Mouse (Mus musculus): ENCODE data around the gene Tssc4.

Tssc4 gene

GRCm38 (mm10) chr7:143044826-143045206 lies 24.2 kb upstream of the Tssc4 start:
- DNase-seq (ENCODE audit: low spot score), result no peak

GRCm38 (mm10) chr7:143046358-143046757 lies 22.7 kb upstream of the Tssc4 start:
- DNase-seq (ENCODE audit: low spot score), result no peak

- no peak for DNase-seq (ENCODE audit: low spot score)
Observed at GRCm38 (mm10) chr7:143049331-143049730, 19.7 kb upstream of the Tssc4 start.

- no peak for DNase-seq (ENCODE audit: low spot score)
Observed at GRCm38 (mm10) chr7:143049841-143050816, 18.9 kb upstream of the Tssc4 start.

GRCm38 (mm10) chr7:143051316-143051715 lies 17.7 kb upstream of the Tssc4 start:
- DNase-seq (ENCODE audit: low spot score), result no peak

- peak; percentile 82 for DNase-seq (ENCODE audit: low spot score)
Observed at GRCm38 (mm10) chr7:143052626-143053007, 16.4 kb upstream of the Tssc4 start, which contains the start of gene Cd81. Gene Cd81, plus strand, starts transcription at chr7:143052739.

- DNase-seq (ENCODE audit: low spot score), result peak; percentile 55
Observed at GRCm38 (mm10) chr7:143053008-143053899, 15.8 kb upstream of the Tssc4 start.

GRCm38 (mm10) chr7:143053961-143054611 lies 15.0 kb upstream of the Tssc4 start:
- DNase-seq (ENCODE audit: low spot score), result no peak

GRCm38 (mm10) chr7:143054612-143054965 lies 14.5 kb upstream of the Tssc4 start:
- DNase-seq (ENCODE audit: low spot score), result no peak

GRCm38 (mm10) chr7:143055001-143055400 lies 14.0 kb upstream of the Tssc4 start:
- no peak for DNase-seq (ENCODE audit: low spot score)

GRCm38 (mm10) chr7:143055499-143056186 lies 13.4 kb upstream of the Tssc4 start:
- DNase-seq (ENCODE audit: low spot score), result no peak

- no peak for DNase-seq (ENCODE audit: low spot score)
Observed at GRCm38 (mm10) chr7:143057023-143057422, 12.0 kb upstream of the Tssc4 start.

GRCm38 (mm10) chr7:143057667-143058220 lies 11.3 kb upstream of the Tssc4 start:
- no peak for DNase-seq (ENCODE audit: low spot score)

GRCm38 (mm10) chr7:143058221-143058697 lies 10.8 kb upstream of the Tssc4 start:
- no peak for DNase-seq (ENCODE audit: low spot score)

- no peak for DNase-seq (ENCODE audit: low spot score)
Observed at GRCm38 (mm10) chr7:143059202-143059870, 9.7 kb upstream of the Tssc4 start.

GRCm38 (mm10) chr7:143062704-143063103 lies 6.3 kb upstream of the Tssc4 start:
- DNase-seq (ENCODE audit: low spot score), result no peak

- no peak for DNase-seq (ENCODE audit: low spot score)
Observed at GRCm38 (mm10) chr7:143064226-143064625, 4.8 kb upstream of the Tssc4 start.

- DNase-seq (ENCODE audit: low spot score), result no peak
Observed at GRCm38 (mm10) chr7:143065692-143066091, 3.4 kb upstream of the Tssc4 start.

GRCm38 (mm10) chr7:143067469-143067868 lies 1.6 kb upstream of the Tssc4 start:
- no peak for DNase-seq (ENCODE audit: low spot score)

- DNase-seq (ENCODE audit: low spot score), result no peak
Observed at GRCm38 (mm10) chr7:143067897-143068296, 1.2 kb upstream of the Tssc4 start.

Data from testis, postnatal 14 days (tissue).